Mouse (Mus musculus): ENCODE data around the gene Galm.
"Not testable (repeated sequence)": the region's sequence is repeated elsewhere in the genome, so short reads cannot be mapped to it uniquely, and the experiment has no call there.

DNA sequence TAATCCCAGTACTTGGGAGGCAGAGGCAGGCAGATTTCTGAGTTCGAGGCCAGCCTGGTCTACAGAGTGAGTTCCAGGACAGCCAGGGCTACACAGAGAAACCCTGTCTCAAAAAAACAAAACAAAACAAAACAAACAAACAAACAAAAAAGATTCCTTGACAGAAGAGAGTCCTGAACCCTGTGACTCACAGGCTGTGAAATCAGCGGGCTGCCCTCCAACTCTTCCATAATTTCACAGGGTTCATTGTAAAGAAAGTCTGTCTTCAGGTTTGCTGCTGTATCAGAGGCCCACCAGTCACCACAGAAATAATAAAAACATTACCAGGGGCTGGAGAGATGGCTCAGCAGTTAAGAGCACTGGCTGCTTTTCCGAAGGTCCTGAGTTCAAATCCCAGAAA, 51.6 kb downstream of the Galm start:
- TF ChIP-seq POLR2A (IDR thresholded peaks at IDR 0.05; ENCODE audit: borderline replicate concordance, extremely low read depth, low read depth, low read length); CTCF (IDR thresholded peaks at IDR 0.05; ENCODE audit: insufficient read depth, low read length): not testable (repeated sequence)

Measured in lung, adult 2 months (tissue).